Mouse (Mus musculus) thymus, adult 18-20 months (tissue): ENCODE data around the gene Scimp.

Experiments used
- DNase-seq, 2 experiments: peaks; one replicate each; pipeline ENCODE4 v3.0.0; 2022; ENCODE audit warnings: mixed read lengths in 2 of 2

Gene Scimp

DNA sequence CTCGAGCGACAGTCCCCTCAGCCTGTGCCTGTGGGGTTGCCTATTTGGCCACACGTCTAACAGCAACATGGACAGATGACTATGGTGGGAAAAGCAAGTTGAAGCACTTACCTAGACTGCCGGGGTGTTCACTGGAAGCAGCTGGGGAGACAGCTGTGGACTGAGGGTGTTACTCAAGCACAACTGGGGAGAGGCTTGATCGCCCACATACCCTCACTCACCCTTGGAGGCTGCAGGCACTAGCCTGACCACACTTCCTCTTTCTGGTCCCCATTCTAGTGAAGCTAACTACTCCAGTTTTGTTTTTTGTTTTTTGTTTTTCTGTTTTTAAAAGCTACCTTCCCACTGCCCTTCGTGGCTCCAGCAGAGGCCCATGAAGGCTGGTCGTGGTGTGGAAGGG is at the start of gene Scimp:
Gene Scimp (minus strand): TSS at position 222 of the 400 bp plus-strand sequence.
- no peak for DNase-seq

DNA sequence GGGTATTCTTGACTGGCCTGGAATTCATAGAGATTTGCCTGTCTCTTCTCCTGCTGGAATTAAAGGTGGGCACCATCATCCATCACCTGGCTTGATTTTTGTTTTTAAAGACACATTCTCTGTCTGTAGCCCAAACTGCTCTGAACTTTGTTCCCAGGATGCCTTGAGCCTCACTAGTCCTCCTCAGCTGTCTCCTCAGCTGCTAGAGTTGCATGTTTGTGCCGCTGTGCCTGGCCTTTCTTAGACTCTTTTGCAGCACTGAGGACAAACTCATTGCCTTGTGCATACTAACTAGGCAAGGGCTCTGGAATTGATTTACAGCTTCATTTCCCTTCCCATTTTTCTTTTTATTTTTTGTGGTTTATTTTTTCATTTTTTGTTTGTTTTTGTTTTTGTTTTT is 48.0 kb upstream of the Scimp start:
- DNase-seq, result no peak

DNA sequence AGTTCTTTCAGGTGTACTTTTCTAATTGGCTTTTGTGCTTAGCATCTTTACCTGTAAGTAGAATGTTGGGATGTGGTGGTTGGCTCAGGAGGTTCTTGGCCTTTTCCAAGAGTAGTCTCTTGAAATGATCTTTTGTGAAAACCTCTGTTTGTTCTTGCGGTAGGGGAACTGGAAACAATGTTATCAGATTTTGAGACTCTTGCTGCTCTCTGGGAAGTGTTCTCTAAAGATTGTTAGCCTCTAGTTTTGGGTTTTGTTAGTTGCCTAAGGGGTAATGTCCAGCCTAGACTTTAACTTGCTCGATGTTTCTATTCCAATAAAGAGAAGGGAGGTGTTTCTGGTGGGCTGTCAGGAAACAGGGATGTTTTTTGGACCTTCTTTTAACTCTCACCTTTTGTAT is 33.6 kb upstream of the Scimp start:
- no peak for DNase-seq

DNA sequence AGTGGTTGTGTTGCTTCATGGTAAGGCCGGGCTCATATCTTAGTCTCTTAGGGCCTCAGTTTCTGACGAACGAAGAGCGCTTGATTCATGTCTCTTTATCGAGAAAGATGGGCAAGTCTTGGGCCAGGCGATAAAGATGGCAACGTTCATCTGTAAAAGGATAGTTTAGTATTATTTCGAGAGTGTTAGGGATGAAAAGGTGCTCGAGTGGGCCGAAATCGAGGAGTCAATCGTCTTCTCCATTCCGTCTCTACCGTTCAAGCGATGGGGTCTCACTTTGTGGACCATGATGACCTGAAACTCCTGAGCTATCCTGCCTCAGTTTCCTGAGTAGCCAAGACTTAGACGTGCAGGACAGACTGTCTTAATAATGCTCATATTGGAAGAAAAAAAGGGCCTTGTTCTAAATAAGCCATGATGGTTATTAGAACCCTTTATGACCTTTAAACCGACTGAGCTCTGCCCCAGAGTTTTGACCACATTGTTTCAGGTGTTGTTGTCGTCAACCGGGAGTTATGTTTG is 33.1 kb upstream of the Scimp start:
- no peak for DNase-seq

DNA sequence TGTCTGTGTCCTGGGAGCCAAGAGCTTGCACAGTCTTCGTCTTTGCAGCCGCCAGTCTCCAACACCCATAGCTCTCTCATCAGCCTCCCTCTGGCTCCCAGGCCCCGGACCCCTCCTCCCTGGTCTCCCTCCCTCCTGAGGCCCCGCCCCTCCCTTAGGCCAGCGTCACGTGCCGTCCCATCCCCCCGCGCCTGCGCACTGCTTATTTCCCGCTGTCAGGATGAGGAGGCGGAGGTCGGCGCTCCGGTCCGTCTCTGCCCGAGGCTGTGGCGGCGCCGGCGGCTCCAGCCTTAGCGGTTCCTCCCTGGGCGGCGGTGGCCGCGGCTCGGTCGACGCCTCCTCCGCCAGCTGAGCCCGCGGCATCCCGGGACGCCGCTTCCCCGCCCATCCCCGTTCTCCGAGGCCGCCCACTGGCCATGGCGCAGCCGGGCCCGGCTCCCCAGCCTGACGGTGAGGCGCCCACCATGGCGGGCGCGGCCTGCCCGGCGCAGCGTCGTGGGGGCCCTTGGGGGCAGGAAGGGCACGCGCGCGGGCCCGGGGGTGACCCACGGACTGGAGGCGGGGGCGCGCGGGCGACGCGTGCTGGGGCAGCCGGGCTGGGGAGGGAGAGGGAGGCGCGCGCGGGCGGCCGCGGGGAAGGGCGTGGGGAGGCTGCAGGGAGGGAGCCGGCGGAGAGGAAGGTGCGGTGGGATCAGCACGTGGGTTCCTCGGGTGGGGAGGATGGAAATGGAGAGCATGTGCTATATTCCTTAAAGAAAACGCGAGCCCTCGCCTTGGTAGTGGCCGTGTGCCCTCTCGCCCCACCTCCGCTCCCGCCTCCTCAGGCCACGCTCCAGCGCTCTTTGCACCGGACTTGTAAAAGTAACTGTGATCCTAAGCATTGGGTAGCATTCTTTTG is 32.4 kb upstream of the Scimp start, which contains the start of gene Rabep1:
Gene Rabep1 (plus strand): TSS at position 220 of the 898 bp plus-strand sequence.
- DNase-seq, result peak; percentile 91 to 93

DNA sequence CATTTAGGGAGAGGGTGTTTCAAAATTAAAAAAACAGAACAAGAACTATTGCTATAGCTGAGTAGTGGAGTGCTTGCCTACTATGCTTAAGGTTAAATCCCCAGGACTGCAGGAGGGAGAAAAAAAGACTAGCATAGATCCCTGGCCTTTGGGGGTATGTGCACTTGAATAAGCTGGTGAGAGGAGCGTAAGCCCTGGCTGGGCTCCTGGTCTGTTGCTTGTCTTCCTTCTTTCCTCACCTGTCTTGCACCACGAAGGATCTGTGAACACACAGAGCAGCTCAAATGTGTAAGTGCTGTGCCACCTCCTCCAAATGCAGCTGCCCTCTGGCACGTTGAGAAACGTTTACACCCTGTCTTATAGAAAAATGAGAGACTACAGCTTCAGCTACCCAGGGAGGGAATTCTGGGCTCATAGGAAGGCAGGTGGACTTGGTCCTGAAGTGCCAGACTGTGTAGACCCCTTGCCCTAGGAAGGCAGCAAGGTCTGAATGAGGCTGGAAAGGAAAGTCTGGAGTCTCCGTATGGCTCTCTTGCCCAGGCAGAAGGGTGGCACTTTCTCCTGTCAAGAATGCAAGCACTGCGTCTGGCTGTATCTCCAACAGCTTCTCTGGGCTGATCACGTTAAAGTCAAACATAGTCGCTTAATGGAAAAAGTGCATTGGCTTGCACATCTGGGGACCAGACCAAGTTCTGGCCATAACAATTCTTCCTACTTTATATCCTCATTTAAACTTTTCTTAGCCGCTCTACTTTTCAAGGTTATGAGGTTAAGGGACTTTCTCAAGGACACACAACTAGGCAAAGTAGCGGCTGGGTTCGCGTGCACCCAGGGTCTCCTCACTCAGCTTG is 31.5 kb upstream of the Scimp start:
- DNase-seq, result no peak

DNA sequence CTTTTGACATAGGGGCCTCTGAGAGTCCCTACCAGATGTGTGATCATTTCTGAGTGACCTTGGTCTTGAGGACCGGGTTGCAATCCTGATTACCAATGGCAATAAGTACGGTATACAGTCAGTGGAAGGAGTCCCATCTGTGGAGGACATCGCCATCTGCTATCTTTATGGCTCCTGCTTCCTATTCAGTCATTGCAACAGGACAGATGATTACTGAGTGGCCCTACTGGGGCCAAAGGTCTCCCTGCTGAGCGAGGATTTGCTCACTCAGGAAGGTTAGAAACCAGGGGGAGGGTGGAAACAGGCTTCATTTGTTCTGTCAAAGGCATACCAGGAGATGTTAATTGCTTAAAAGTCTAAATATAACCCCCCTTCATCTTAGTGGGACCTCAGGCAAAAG is 30.6 kb upstream of the Scimp start:
- DNase-seq, result no peak

DNA sequence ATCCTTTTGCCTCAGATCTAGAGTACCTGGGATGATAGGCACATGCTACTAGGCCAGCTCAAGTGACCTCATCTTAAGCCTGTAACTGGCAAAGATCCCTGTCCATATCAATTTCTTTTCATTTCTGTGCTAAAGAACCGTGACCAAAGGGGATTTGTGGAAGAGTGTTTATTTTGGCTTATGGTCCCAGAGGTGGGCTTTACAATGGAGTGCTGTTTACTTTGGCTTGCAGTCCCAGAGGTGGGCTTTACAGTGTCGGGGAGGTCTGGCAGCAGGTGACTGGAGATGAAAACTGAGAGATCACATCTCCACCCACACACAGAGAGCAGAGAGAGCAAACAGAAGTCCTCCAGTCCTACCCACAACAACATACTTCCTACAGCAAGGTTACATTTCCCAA is 26.2 kb upstream of the Scimp start:
- no peak for DNase-seq

DNA sequence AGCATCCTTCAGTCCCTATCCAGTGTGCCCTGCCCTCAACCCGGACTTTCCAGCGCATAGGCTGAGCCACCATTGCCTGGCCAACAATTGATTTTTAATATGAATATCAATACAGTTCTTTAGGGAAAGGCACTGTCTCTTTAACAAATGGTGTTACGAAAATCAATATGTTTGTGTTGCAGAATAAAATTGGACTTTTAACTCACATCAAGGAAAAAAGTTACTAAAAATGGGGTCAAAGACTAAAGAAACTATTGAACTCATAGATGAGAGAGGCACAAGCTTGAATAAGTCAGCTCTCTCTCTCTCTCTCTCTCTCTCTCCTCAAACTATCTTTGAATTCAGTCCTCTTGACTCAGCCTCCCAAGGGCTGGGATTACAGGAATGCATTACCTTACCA is 24.6 kb upstream of the Scimp start:
- no peak for DNase-seq

DNA sequence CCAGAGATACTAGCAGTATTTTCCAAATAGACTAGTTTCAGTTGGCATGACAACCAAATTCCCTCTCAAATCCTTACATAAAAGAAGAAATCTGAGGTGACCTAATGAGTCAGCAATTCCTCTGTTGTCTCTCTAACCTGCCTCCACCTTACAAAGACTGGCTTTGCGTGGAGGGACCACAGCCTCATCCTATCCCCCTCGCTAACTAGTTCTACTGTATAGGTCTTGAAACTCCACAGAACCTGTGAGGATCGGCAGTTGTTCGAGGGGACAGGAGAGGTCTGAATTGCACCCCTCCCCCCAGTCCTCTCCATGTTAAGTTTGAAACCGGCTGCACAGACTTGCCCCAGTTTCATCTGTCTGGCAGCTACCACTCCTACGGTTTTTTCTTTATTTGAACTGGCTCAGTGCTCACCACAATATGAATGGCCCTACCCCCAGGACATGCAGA is 23.0 kb upstream of the Scimp start:
- no peak for DNase-seq

DNA sequence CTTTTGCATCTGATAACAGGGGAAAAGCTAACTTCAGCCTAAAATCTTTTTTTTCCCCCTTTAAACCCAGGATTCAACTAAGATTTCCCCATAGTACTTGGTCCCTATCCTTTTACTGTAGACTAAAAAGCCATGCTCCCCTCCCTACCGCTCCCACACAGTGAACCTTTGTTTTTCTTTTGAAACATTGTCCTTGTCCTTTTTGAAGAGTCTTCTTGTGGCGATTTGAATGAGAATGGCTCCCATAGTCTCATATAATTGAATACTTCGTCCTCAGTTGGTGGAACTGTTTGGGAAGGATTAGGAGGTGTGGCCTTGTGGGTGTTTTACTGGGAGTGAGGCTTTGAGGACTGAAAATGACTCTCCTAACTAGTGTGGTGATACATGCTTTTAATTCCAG is 21.4 kb upstream of the Scimp start:
- DNase-seq, result no peak

DNA sequence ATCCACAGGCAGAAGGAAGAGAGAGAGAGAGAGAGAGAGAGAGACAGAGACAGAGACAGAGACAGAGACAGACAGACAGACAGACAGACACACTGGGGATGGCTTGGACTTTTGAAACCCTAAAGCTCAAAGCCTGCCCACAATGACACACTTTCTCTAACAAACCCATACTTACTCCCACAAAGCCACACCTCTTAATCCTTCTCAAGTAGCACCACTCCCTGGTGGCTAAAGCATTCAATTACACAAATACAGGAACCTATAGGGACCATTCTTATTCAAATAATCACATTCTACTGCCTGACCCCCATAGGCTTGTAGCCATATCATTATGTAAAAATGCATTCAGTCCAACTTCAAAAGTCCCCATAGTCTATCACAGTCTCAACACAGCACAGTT is 21.0 kb upstream of the Scimp start:
- DNase-seq, result no peak

DNA sequence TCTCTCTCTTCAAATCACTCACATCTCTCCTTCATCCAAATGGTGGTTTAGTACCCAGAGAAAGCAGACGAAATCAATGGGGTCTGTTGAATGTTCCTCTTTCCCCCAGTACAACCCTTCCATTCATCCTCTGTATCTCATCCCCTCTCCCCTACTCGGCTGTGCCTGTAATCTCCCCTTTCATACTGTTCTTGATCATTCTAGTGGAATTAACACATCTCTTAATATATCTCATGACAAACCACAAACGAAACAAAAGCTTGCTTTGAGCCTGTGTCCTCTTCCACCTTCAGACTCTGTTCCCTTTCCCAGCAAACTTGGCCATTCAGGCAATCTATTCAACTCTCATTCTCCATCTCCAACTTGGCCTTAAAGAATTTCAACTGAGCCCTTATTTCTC is 18.8 kb upstream of the Scimp start:
- no peak for DNase-seq

DNA sequence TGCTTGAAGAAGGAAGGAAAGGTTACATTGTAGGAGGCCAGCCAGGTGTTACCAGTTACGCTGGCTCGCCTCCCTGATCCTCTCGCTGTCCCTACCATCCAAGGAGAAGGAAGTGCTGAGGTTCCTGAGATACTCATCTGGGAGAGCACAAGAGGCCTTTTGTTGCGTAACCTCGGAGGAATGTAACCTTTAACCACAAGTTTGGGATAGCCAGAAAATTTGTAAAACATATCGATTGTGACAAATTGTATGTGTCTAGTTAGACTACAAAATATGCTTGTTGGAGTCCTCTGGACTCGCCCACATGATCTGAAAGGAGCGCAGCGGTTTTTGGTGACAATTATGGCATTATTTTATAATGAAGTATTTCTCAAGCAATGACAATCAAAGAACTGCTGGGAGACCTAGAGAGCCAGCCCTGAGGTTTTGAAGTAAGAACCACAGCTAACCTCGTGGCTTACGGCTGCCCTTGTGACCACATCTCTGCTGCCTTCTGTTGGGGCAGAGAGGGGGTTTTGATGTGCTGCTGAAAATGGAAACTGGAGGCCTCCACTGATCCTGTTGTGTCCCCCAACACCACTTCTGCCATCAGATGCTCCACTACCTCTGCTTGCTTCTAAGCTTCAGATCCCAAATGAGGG is 16.7 kb upstream of the Scimp start:
- no peak for DNase-seq

DNA sequence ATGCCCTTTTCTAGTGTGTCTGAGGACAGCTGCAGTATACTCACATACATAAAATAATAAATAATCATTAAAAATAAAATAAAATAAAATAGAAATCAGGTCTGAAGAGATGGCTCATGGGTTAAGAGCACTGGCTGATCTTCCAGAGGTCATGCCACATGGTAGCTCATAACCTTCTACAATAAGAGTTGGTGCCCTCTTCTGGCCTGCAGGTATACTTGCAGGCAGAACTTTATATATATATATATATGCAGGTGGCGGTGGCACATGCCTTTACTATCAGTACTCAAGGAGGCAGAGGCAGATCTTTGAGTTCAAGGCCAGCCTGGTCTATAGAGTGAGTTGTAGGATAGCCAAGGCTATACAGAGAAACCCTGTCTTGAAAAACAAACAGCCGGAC is 13.8 kb upstream of the Scimp start:
- no peak for DNase-seq

DNA sequence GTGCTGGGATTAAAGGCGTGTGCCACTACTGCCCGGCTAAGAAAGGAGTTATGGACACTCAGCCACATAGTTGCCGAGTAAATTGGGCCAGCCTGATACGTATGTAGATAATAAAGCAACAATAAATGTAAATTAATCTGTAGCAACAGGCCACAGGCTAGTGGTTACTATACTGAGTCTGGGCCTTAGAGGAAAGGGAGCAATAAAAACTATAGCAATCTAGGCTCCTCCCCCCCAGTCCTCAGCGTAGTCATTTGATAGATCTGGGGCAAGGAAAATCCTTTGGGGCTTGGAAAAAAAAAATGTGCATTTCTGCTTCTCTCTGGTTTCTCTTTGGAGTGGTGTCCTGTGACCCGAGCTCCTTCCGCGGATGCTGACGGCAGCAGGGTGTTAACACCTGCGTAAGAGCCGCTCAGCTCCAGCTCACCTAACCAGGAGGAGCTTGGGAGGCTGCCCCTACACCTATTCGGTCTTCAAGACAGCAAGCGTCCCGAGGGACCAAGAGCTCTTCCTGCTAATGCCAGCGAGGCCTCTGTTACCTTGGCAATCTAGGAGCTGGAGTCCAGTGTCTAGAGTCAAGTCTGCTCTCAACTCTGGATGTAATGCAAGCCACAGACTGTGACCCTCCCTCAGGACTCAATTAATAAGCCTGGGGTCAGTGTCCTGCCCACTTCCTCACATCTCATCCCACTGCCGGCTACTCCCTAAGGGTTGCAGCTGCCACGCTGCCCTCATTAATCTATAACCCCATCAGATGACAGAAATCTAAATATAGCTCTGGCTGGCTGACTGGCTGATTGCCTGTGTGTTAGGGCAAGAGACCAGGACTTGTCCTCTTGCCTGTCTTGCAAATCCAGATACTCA is 9.6 kb upstream of the Scimp start:
- DNase-seq, result no peak

DNA sequence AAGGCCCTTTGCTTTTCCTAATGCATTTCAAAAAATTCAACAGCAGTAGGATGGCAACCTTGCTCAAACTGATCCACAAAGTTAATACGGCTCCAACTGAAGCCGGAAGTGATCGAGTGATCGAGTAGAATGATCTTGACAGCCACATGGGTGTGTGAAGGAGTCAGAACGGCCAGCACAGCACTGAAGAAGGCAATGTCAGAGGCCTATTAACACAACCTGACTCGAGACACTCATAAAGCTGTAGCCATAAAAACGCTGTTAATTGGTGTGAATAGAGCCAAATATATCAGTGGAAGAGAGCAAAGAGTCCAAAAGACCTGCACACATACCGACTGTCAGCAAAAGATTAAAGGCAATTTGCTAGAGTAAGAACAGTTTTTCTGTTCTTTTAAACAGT is 7.7 kb upstream of the Scimp start:
- DNase-seq, result no peak

DNA sequence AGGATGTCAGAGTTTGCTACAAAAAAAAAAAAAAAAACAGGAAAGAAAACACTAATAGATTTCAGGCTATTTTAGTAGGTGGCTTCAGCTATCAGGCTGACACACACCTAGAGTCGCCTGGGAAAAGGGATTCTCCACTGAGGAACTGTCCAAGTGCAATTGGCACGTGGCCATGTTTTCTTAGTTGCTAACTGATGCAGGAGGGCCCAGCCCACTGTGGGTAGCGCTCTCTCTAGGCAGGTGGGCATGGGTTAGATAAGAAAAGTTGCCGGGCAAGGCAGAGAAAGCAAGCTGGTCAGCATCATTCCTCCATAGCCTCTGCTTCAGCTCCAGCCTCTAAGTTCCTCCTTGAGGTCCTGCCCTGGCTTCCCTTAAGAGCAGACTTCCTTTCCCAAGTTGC is 4.4 kb upstream of the Scimp start:
- no peak for DNase-seq

DNA sequence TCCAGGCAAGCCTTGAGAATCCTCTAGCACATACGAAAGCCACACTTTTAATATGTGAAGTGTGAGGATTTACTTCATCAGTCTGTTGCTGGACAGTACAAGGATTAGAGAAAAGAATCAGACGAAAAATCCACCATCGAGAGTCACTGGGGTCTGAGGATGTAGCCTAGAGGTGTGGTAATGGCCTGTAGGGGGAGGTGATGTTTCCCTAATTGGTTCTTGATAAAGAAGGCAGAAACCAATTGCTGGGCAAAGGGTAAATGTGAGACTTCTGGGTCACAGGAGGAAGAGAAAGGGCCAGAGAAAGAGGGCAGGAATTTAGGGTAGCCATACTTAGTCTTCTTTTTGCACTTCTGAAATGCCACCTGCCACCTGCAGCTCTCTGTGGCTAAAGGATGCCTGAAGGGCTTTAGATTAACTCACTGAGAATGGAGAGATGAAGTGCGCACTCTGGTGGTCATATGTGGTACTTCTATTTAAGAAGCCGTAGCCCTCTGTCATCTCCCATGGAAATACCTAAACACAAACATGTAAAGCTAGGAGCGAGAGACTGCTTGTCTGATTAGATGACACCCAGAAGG is 3.2 kb upstream of the Scimp start:
- peak in 1 of 2 experiments; percentile 20 for DNase-seq

DNA sequence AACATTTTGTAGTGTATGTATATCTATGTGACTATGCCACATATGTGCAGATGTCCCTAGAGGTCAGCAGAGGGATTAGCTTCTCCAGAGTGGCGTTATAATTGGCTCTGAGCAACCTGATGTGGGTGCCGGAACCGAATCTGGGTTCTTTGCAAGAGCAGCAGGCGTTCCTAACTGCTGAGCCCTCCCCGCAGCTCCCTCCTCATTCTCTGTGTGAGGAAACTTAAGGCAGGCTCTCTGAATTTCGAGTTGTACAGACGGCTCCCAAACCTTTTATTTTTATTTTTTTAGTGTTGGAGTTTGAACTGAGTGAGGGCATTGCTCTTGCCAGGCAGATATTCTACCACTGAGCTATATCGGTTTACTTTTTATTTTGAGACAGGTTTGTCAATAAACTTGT is 2.7 kb upstream of the Scimp start:
- DNase-seq, result no peak

DNA sequence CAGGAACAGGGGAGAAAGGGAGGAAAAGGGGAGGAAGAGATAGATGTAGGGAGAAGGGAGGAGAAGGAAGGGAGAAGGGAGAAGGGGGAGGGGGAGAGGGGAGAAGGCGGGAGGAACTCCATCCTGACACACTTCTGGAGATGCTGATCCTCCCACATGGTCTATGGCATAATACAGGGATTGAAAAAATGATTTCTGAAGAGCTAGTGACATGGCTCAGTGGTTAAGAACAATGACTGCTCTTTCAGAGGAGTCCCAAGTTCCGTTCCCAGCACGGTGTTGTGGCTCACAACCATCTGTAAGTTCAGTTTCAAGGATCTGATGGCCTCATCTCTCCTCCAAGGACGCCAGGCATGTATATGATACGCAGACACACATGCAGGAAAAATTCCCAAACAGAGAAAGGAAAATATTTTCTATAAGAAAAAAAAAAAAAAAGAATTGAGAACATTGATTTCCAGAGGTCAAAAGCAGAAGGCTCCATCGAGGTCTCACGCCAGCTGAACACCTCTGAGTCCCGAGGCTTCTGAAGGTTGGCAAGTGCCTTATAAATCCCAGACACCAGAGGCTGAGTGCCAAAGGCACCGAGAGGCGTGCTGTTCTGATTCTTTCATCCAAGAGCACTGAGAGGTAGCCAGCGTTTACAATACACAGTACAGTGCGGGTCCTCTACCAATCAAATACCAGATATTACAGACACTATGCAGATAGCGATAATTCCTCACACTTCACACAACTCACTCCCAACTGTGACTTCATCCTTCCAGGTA is 730 bp downstream of the Scimp start:
- no peak for DNase-seq
